Mouse (Mus musculus) left cerebral cortex, adult 8-10 months (tissue): ENCODE measurements around the gene Rnf213. TPM values are rescaled to one million over a fixed set of nuclear protein-coding genes. Genes with fewer than 3 reads are reported as not detected.

Experiments used
- DNase-seq, 2 experiments: peaks; one replicate each; pipeline ENCODE4 v3.0.0; 2022; ENCODE audit warnings: low spot score in 2 of 2
- microRNA-seq, 2 experiments: library from miRNA; unstranded; fragments of <30 nt; microRNA quantifications; one replicate each; pipeline ENCODE4 v1.2.0; 2022
- total RNA-seq, 4 experiments: library from RNA; stranded (reverse); gene quantifications; 2 replicates each; pipeline ENCODE4 v1.2.4; 2022

The Rnf213 gene
- total RNA-seq, 4 experiments from 2014 or later, result 4.5 to 5.7 (median 5.5) TPM

GRCm38 (mm10) chr11:119514967-119515636 lies 122.2 kb downstream of the Rnf213 start:
- peak in 1 of 2 experiments; percentile 82 for DNase-seq

GRCm38 (mm10) chr11:119515823-119516676 lies 123.2 kb downstream of the Rnf213 start:
- peak in 1 of 2 experiments; percentile 87 for DNase-seq

- DNase-seq, result peak in 1 of 2 experiments; percentile 57
These were observed 123.9 kb downstream of the Rnf213 start for GRCm38 (mm10) chr11:119516677-119517361.

- no peak for DNase-seq
These were observed 126.5 kb downstream of the Rnf213 start for GRCm38 (mm10) chr11:119519387-119519786.

- peak in 1 of 2 experiments; percentile 70 for DNase-seq
These were observed 127.3 kb downstream of the Rnf213 start for GRCm38 (mm10) chr11:119520005-119520712.

- no peak for DNase-seq
These were observed 127.8 kb downstream of the Rnf213 start for GRCm38 (mm10) chr11:119520713-119521063.

GRCm38 (mm10) chr11:119521920-119522710 lies 129.2 kb downstream of the Rnf213 start:
- DNase-seq, result no peak

- DNase-seq, result no peak
These were observed 129.9 kb downstream of the Rnf213 start for GRCm38 (mm10) chr11:119522779-119523178.

GRCm38 (mm10) chr11:119523392-119523791 lies 130.5 kb downstream of the Rnf213 start:
- no peak for DNase-seq

- DNase-seq, result peak in 1 of 2 experiments; percentile 85
These were observed 131.6 kb downstream of the Rnf213 start for GRCm38 (mm10) chr11:119524545-119524949.

GRCm38 (mm10) chr11:119526068-119526966 lies 133.4 kb downstream of the Rnf213 start:
- DNase-seq, result no peak

- no peak for DNase-seq
These were observed 136.0 kb downstream of the Rnf213 start for GRCm38 (mm10) chr11:119528930-119529329.

- no peak for DNase-seq
These were observed 139.6 kb downstream of the Rnf213 start for GRCm38 (mm10) chr11:119532460-119532859.

GRCm38 (mm10) chr11:119533745-119534144 lies 140.8 kb downstream of the Rnf213 start:
- no peak for DNase-seq

Small RNA genes lying within 50 kb of the gene (microRNA-seq; reads per million reads assigned to microRNA genes)
- 0.21 to 0.22 reads per million in 2 experiments for gene Mir1932

Other genes starting within 250 kb of the Rnf213 start
- gene Tbc1d16, start 164.6 kb upstream of the Rnf213 start, total RNA-seq, result 10 to 100 TPM; 32.9 to 39.8 (median 35.6) TPM
- gene Ccdc40, start 164.5 kb upstream of the Rnf213 start, total RNA-seq, result 1 to 10 TPM; 1.1 to 3.2 (median 1.7) TPM
- gene Gaa, start 125.2 kb upstream of the Rnf213 start, total RNA-seq, result 100 to 1,000 TPM; 280 to 307 (median 295) TPM
- gene Eif4a3, start 93.0 kb upstream of the Rnf213 start, total RNA-seq, result 10 to 100 TPM; 79.6 to 92.5 (median 88.2) TPM
- gene Card14, start 85.3 kb upstream of the Rnf213 start, total RNA-seq, result under 1 TPM; 0.09 to 0.27 (median 0.19) TPM
- 1 to 10 TPM; 4.5 to 5.5 (median 5.3) TPM for gene Sgsh, start 37.6 kb upstream of the Rnf213 start, total RNA-seq
- gene Slc26a11, start 37.5 kb upstream of the Rnf213 start, total RNA-seq, result 1 to 10 TPM; 3.3 to 4.8 (median 3.8) TPM
- gene Endov, start 98.2 kb downstream of the Rnf213 start, total RNA-seq, result 10 to 100 TPM; 27.8 to 35.2 (median 32.8) TPM
- gene Nptx1, start 154.7 kb downstream of the Rnf213 start, total RNA-seq, result 100 to 1,000 TPM; 185 to 209 (median 199) TPM
- gene Rptor, start 209.8 kb downstream of the Rnf213 start, total RNA-seq, result 10 to 100 TPM; 57.5 to 65.0 (median 61.0) TPM